Mouse (Mus musculus): Measurements from ENCODE around the gene Ptprs. TPM values are rescaled to one million over a fixed set of nuclear protein-coding genes. Genes with fewer than 3 reads are reported as not detected.

Ptprs gene
- polyA plus RNA-seq, 1 experiment from 2014 or later = 76.1 TPM

DNA sequence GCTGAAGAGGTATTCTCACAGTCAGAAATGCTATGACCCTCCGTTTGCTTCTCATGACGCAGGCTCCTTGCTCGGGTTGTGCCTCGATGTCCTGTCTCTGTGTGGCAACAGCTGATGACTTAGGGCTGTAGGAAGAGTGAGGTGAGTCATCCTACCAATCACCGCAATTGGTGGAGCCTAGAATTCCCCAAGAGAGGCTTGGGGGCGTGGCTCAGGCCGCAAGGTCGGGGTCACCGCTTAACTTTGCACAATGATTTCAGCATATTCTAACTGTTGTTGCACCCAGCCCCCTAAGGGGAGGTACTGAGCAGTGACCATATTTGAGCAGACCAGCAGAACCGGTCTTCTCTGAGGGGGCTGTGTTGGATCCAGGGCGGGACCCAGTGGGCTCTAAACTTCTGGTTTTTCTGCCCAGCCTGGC, 1.9 kb upstream of the Ptprs start:
- WGBS = 62% methylated on average over 11 of the region's 11 CpGs
- H3K27ac ChIP-seq (ENCODE audit: low read length) = no peak overlapping the region

DNA sequence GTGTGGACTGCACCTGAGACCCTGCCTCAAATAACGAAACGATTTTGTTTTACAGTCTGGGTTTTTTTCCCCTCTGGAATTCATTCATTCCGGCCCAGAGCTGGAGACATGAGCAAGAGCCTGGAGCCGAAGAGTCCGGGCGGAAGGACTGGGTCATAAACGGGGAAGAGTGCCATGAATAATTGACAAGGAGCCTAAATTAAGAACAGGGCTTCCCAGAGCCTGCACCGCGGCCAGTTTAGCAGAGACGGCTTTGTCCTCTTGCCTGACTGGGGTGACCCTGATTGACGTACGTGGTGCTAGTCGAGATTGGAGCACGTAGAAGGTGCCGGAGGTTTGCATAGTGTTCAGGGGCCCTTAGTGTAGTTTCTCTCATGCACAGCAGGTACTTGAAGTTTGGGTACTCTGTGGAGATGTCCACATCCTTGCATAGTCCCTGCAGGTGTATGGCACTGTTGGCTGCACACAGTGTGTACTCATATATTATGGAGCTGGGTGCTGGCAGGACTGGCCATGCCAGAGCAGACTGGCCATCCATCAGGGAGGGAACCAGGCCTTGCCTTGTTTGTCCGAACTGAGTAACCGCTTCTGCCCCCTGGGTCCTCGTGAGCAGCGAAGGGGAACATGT, 1.0 kb upstream of the Ptprs start:
- H3K4me3 ChIP-seq (ENCODE audit: low read length) = no peak overlapping the region
- no peak overlapping the region for H3K4me2 ChIP-seq (replicated peaks; ENCODE audit: low read depth, low read length)
- H3K27ac ChIP-seq (ENCODE audit: low read length) = no peak overlapping the region
- H3K27me3 ChIP-seq (ENCODE audit: insufficient read depth, low read length) = peaks cover 21% of the 10 kb centered on the region
- peaks cover 37% of the 10 kb centered on the region for H3K4me1 ChIP-seq (ENCODE audit: insufficient read depth, low read length)
- H3K36me3 ChIP-seq (ENCODE audit: insufficient read depth, low read length) = no peaks in the 10 kb centered on the region
- 84% methylated on average over 19 of the region's 19 CpGs for WGBS
- no peak for ATAC-seq (ENCODE audit: low FRiP score, low TSS enrichment)
- H3K9ac ChIP-seq (replicated peaks; ENCODE audit: low read length) = no peak overlapping the region
- peaks cover 7% of the 10 kb centered on the region; the same call in 1 of the 2 replicates for H3K9me3 ChIP-seq (ENCODE audit: low read length)

More for the DNA sequence above, 1.9 kb upstream of the Ptprs start:
- Histone ChIP-seq H3K4me1 (ENCODE audit: insufficient read depth, low read length) (peaks cover 28% of the 10 kb centered on the region), H3K9ac (replicated peaks; ENCODE audit: low read length) (no peak overlapping the region), H3K4me3 (ENCODE audit: low read length) (no peak overlapping the region), H3K4me2 (replicated peaks; ENCODE audit: low read depth, low read length) (no peak overlapping the region), H3K27me3 (ENCODE audit: insufficient read depth, low read length) (peaks cover 16% of the 10 kb centered on the region), H3K36me3 (ENCODE audit: insufficient read depth, low read length) (no peaks in the 10 kb centered on the region), H3K9me3 (ENCODE audit: low read length) (peaks cover 7% of the 10 kb centered on the region; the same call in 1 of the 2 replicates)
- no peak for ATAC-seq (ENCODE audit: low FRiP score, low TSS enrichment)

DNA sequence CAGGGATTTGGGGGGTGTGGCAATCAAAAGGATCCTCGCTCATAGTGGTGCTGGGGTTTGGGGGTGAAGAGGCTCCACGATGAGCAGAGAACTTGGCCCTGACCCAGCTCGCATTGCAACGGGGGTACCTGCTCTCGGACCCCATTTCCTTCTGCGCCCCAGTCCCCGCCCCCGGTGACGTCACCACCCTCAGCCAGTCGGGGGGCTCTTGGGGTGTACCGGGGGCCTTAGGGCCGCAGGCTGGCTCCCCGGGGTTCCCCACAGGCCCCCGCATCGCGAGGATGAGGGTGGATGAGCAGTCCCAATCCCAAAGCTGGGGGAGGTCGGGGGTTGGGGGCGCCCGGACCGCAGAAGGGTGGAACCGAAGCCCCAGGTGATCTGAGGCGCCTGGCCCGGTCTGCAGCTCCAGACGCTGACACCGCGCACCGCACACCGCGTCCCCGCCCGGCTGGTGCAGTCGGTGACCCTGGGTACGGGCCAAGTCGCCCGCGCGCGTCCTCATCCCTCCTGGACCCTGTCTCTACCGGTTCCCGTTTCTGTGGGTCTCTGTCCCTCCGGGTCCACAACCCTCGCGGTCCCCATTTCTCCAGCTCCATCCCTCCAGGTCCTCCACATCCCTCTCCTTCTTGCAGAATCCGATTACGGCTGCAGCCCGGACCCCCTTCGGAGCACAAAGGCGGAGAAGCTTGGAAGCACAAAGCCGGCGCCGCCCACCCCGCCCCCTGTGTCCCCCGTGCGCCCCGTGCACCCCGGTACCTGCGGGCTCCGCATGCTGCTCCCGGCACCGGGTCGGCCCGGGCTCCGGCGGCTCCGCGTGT, 490 bp downstream of the Ptprs start:
- H3K9me3 ChIP-seq (ENCODE audit: low read length) = peaks cover 7% of the 10 kb centered on the region; the same call in 1 of the 2 replicates
- H3K27me3 ChIP-seq (ENCODE audit: insufficient read depth, low read length) = peaks cover 21% of the 10 kb centered on the region
- WGBS = under 1% methylated on average over 66 of the region's 66 CpGs
- H3K4me2 ChIP-seq (replicated peaks; ENCODE audit: low read depth, low read length) = peak overlapping the region; percentile 97
- H3K27ac ChIP-seq (ENCODE audit: low read length) = peak overlapping the region; percentile 41
- no peaks in the 10 kb centered on the region for H3K36me3 ChIP-seq (ENCODE audit: insufficient read depth, low read length)
- ATAC-seq (ENCODE audit: low FRiP score, low TSS enrichment) = peak; percentile 27
- H3K9ac ChIP-seq (replicated peaks; ENCODE audit: low read length) = peak overlapping the region; percentile 85
- H3K4me3 ChIP-seq (ENCODE audit: low read length) = peak overlapping the region; percentile 76
- H3K4me1 ChIP-seq (ENCODE audit: insufficient read depth, low read length) = peaks cover 48% of the 10 kb centered on the region

DNA sequence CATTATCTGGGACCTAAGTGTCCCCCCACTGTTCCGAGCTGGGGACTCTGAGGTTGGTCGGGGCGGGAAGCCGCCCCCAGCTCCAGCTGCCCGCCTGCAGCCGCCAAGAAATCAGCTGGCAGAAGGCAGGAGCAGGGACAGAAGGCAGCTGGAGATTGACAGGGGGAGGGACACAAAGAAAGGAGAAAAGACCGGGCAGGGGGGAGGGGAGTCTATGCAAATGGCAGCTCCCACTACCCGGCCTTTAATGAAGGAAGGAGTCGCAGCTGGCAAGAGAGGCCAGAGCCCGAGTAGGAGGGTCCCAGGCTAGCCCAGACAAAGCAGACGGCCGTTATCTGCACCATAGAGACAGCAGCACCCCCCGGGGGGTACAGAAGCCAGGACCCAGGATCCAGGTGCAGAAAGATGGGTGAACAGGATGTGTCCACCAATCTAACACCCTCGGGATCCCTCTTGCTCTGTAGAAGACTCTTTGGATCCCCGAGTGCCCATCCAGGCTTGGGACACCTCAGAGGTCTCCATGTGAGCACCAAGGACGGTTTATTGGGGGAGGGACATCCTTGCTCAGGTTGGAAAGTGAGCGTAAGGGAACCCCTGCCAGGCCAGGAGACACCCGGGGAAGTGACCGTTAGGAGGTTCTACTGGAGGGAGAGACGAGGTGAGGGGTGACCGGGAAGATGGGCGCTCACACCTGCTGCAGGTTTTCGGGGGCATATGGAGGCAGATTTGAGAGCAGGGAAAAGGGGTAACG, 1.3 kb downstream of the Ptprs start:
- Histone ChIP-seq H3K27ac (ENCODE audit: low read length) (peak overlapping the region; percentile 54; the same call in 1 of the 2 replicates), H3K4me1 (ENCODE audit: insufficient read depth, low read length) (peaks cover 55% of the 10 kb centered on the region)
- ATAC-seq (ENCODE audit: low FRiP score, low TSS enrichment) = no peak

DNA sequence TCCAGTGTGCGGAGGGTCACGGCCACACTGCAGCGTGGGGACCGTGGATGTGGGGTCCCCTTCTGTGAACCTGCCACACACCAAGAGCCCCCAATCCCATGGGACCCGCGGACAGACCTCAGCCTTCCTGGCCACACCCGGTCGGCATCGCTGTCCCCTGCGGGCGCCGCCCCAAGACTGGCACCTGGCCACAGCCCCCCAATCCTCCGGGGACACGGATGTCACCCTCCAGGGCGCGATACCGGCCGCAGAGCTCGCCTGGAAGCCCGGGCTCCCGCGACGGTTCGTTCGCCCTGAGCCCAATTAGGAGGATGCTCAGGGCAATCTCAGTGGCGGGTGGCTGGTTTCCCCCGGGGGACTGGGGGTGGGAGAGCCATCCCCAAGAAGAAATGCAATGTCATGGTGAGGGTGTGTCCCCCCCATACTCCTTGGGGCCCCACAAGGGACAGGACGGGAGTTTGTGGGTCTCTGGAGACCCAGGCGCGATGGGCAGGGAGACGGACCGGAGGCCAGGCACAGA, 1.9 kb downstream of the Ptprs start:
- Histone ChIP-seq H3K9ac (replicated peaks; ENCODE audit: low read length) (peak overlapping the region; percentile 85), H3K36me3 (ENCODE audit: insufficient read depth, low read length) (no peaks in the 10 kb centered on the region), H3K4me2 (replicated peaks; ENCODE audit: low read depth, low read length) (peak overlapping the region; percentile 97), H3K4me1 (ENCODE audit: insufficient read depth, low read length) (peaks cover 60% of the 10 kb centered on the region), H3K27me3 (ENCODE audit: insufficient read depth, low read length) (peaks cover 21% of the 10 kb centered on the region), H3K27ac (ENCODE audit: low read length) (no peak overlapping the region), H3K9me3 (ENCODE audit: low read length) (peaks cover 7% of the 10 kb centered on the region; the same call in 1 of the 2 replicates), H3K4me3 (ENCODE audit: low read length) (peak overlapping the region; percentile 76)
- WGBS = 3% methylated on average over 32 of the region's 32 CpGs
- ATAC-seq (ENCODE audit: low FRiP score, low TSS enrichment) = no peak

More for the DNA sequence above, 1.3 kb downstream of the Ptprs start:
- H3K27me3 ChIP-seq (ENCODE audit: insufficient read depth, low read length) = peaks cover 21% of the 10 kb centered on the region
- H3K36me3 ChIP-seq (ENCODE audit: insufficient read depth, low read length) = no peaks in the 10 kb centered on the region
- whole genome bisulfite sequencing = under 1% methylated on average over 24 of the region's 24 CpGs
- H3K4me2 ChIP-seq (replicated peaks; ENCODE audit: low read depth, low read length) = peak overlapping the region; percentile 97
- peak overlapping the region; percentile 85 for H3K9ac ChIP-seq (replicated peaks; ENCODE audit: low read length)
- H3K9me3 ChIP-seq (ENCODE audit: low read length) = peaks cover 7% of the 10 kb centered on the region; the same call in 1 of the 2 replicates
- peak overlapping the region; percentile 76 for H3K4me3 ChIP-seq (ENCODE audit: low read length)

DNA sequence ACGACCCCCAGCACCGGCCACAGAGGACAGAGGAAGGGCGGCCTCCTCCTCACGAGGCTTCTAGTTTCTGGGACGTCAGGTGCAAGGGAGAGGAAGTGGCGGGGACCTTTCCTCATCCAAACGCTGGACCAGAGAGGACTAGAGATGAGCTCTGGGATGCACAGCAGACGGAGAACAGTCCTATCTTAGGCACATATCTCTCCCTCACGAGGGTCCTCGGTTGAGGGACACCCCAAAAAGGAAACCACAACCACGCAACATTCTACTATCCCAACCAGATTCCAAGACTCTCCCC, 2.7 kb downstream of the Ptprs start:
- WGBS = 4% methylated on average over 11 of the region's 11 CpGs
- Histone ChIP-seq H3K27me3 (ENCODE audit: insufficient read depth, low read length) (peaks cover 21% of the 10 kb centered on the region), H3K4me1 (ENCODE audit: insufficient read depth, low read length) (peaks cover 68% of the 10 kb centered on the region), H3K9ac (replicated peaks; ENCODE audit: low read length) (peak overlapping the region; percentile 85), H3K36me3 (ENCODE audit: insufficient read depth, low read length) (0 out of 2 replicates have a peak, but pooled peaks cover under 1% of the 10 kb centered on the region), H3K4me2 (replicated peaks; ENCODE audit: low read depth, low read length) (peak overlapping the region; percentile 97), H3K27ac (ENCODE audit: low read length) (no peak overlapping the region), H3K9me3 (ENCODE audit: low read length) (peaks cover 7% of the 10 kb centered on the region; the same call in 1 of the 2 replicates), H3K4me3 (ENCODE audit: low read length) (peak overlapping the region; percentile 76)
- ATAC-seq (ENCODE audit: low FRiP score, low TSS enrichment) = no peak

DNA sequence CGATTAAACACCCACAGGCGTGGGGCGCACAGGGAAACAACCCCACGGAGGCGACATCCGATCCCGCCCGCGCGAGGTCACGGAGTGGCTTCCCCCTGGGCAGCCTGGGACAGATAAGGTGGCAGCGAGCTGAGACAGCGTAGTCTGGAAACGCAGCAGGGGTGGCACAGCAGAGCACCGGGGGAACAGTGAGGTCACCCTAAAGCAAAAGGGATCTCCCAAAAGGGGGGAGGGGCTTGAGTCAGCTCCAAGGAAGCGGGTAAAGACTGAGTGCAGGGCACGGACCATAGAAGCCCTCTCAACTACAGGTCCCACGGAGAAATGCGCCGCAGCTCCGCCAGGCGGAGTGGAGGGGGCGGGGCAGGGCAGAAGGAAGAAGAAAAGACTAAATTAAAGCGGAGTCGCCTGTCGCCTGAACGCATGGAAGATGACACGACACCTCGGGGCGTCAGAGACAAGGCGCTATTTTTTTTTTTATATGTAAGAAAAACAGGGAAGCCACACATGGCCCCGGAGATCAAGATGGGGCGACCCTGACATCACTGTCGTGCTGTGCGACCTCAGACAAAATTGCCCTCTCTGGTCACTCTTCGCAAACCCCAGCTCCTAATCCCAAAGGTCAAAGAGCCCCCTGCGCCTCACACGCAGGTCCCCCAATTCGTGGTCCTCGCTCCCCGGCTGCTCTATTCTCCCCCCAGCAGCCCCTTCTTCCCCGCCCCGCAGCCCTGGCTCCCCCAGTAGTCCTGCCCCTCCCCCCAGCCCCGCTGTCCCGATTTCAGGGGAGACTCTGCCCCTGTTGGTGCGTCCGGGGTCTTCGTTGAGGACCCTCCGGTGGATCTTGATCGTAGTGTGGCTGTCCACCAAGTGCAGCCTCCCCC, 3.3 kb downstream of the Ptprs start:
- H3K27ac ChIP-seq (ENCODE audit: low read length) = no peak overlapping the region
- peak overlapping the region; percentile 76 for H3K4me3 ChIP-seq (ENCODE audit: low read length)
- peaks cover 9% of the 10 kb centered on the region; the same call in 1 of the 2 replicates for H3K9me3 ChIP-seq (ENCODE audit: low read length)
- peak overlapping the region; percentile 97 for H3K4me2 ChIP-seq (replicated peaks; ENCODE audit: low read depth, low read length)
- H3K27me3 ChIP-seq (ENCODE audit: insufficient read depth, low read length) = peaks cover 21% of the 10 kb centered on the region
- H3K4me1 ChIP-seq (ENCODE audit: insufficient read depth, low read length) = peaks cover 74% of the 10 kb centered on the region
- WGBS = 3% methylated on average over 49 of the region's 50 CpGs
- peak overlapping the region; percentile 85; the same call in 1 of the 2 replicates for H3K9ac ChIP-seq (replicated peaks; ENCODE audit: low read length)
- 0 out of 2 replicates have a peak, but pooled peaks cover 3% of the 10 kb centered on the region for H3K36me3 ChIP-seq (ENCODE audit: insufficient read depth, low read length)
- no peak for ATAC-seq (ENCODE audit: low FRiP score, low TSS enrichment)

DNA sequence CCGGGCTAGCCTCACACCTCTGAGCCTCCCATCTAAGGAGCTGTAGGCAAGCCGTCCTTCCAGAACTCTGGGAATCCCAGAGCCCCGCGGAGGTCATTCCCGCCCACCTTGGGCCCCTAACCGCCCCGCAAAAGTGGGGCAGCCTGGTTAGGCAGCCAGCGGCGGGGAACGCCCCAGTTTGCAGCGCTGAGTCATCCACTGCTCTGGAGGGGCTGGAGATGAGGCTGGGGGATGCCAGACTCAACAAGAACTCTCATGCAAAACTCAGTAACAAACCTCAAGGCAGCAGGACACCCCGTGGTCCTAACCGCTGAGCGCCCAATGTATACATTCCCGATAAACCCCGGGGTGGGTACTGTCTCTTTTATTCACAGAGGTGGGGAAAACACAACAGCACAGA, 4.2 kb downstream of the Ptprs start:
- peak overlapping the region; percentile 76; the same call in 1 of the 2 replicates for H3K4me3 ChIP-seq (ENCODE audit: low read length)
- ATAC-seq (ENCODE audit: low FRiP score, low TSS enrichment) = no peak
- no peak overlapping the region for H3K27ac ChIP-seq (ENCODE audit: low read length)
- H3K4me2 ChIP-seq (replicated peaks; ENCODE audit: low read depth, low read length) = peak overlapping the region; percentile 97
- H3K27me3 ChIP-seq (ENCODE audit: insufficient read depth, low read length) = peaks cover 21% of the 10 kb centered on the region
- WGBS = 12% methylated on average over 16 of the region's 16 CpGs
- 0 out of 2 replicates have a peak, but pooled peaks cover 3% of the 10 kb centered on the region for H3K36me3 ChIP-seq (ENCODE audit: insufficient read depth, low read length)
- peaks cover 9% of the 10 kb centered on the region; the same call in 1 of the 2 replicates for H3K9me3 ChIP-seq (ENCODE audit: low read length)
- peaks cover 83% of the 10 kb centered on the region for H3K4me1 ChIP-seq (ENCODE audit: insufficient read depth, low read length)
- 0 out of 2 replicates have a peak overlapping the region, but pooled peaks have one; percentile 85 for H3K9ac ChIP-seq (replicated peaks; ENCODE audit: low read length)
